Mouse (Mus musculus) small intestine, adult 2 months (tissue): ENCODE data around the gene Tuft1. TPM values are rescaled to one million over a fixed set of nuclear protein-coding genes. Genes with fewer than 3 reads are reported as not detected.

Experiments
- H3K27ac ChIP-seq: fragments of 200-500 bp; 2 replicates; pipeline ENCODE4 v1.5.1; 2012; ENCODE audit warnings: low read depth, low read length, control low read depth, inconsistent platforms; ENCODE audit not compliant: insufficient read depth
- H3K27me3 ChIP-seq: fragments of 200-500 bp; 2 replicates; pipeline ENCODE4 v1.6.1; 2012; ENCODE audit warnings: mild to moderate bottlenecking, moderate library complexity, low read length, inconsistent platforms; ENCODE audit not compliant: control insufficient read depth, insufficient read depth
- H3K36me3 ChIP-seq: fragments of 200-500 bp; 2 replicates; pipeline ENCODE4 v1.6.1; 2012; ENCODE audit warnings: mild to moderate bottlenecking, low read length, control low read depth, inconsistent platforms; ENCODE audit not compliant: control insufficient read depth, insufficient read depth
- H3K4me1 ChIP-seq: fragments of 200-500 bp; 2 replicates; pipeline ENCODE4 v1.6.1; 2012; ENCODE audit warnings: low read length, inconsistent platforms, mixed read lengths; ENCODE audit not compliant: control insufficient read depth, insufficient read depth, insufficient read length
- H3K4me3 ChIP-seq: fragments of 200-500 bp; 2 replicates; pipeline ENCODE4 v1.5.1; 2012; ENCODE audit warnings: low read depth, mild to moderate bottlenecking, control low read depth, inconsistent platforms, low read length, moderate library complexity
- CTCF ChIP-seq: fragments of 200-500 bp; IDR thresholded peaks from 2 replicates; pipeline ENCODE4 v1.5.1; 2012; ENCODE audit warnings: low read depth, mild to moderate bottlenecking, control low read depth, inconsistent platforms, low read length, moderate library complexity, mixed read lengths; ENCODE audit not compliant: insufficient replicate concordance, insufficient read length; ENCODE audit errors: extremely low read depth
- POLR2A ChIP-seq: fragments of 200-500 bp; IDR thresholded peaks from 2 replicates; pipeline ENCODE4 v1.6.1; 2012; ENCODE audit warnings: low read depth, mild to moderate bottlenecking, control low read depth, inconsistent platforms, low read length, moderate library complexity
- WGBS: fragments of 180-500 bp; shearing (Covaris S2); methylation state at CpG from one replicate; pipeline ENCODE4 v1.1.7; 2018; 5-methylcytosine and 5-hydroxymethylcytosine counted together
- polyA plus RNA-seq: library from polyadenylated mRNA; depleted of rRNA; stranded (reverse); fragments of >200 nt; gene quantifications from 2 replicates; pipeline ENCODE4 v1.2.3, GENCODE M21; 2012

The Tuft1 gene
- polyA plus RNA-seq, 1 experiment = 47.4 TPM

GRCm38 (mm10) chr3:94609621-94610020 is 49.1 kb downstream of the Tuft1 start:
- no peak overlapping the region for H3K4me3 ChIP-seq
- 79% methylated on average over 3 of the region's 3 CpGs for WGBS

DNA sequence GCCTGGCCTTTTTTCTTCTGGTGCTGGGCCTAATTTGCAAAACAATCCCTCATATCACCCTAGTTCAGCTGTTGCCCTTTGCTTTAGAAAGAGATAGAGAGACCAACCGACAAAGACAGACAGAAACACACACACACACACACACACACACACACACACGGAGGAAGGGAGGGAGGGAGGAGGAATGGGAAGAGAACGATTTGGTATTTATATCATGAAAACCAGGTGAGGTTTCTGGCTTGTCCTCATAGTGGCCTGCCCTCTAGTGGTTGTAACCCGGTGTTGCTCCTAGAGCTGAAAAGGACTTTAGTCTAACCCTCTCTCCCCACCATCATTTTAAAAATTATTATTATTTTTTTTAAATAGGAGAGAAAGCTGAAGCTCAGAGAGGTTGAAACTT is 56.7 kb downstream of the Tuft1 start:
- no peaks in the 10 kb centered on the region for H3K4me1 ChIP-seq

More at GRCm38 (mm10) chr3:94609621-94610020, 49.1 kb downstream of the Tuft1 start:
- Histone ChIP-seq H3K27me3 (no peaks in the 10 kb centered on the region), H3K4me1 (no peaks in the 10 kb centered on the region), H3K27ac (no peak overlapping the region), H3K36me3 (peaks cover 9% of the 10 kb centered on the region)
- TF ChIP-seq CTCF (no peak), POLR2A (no peak)

DNA sequence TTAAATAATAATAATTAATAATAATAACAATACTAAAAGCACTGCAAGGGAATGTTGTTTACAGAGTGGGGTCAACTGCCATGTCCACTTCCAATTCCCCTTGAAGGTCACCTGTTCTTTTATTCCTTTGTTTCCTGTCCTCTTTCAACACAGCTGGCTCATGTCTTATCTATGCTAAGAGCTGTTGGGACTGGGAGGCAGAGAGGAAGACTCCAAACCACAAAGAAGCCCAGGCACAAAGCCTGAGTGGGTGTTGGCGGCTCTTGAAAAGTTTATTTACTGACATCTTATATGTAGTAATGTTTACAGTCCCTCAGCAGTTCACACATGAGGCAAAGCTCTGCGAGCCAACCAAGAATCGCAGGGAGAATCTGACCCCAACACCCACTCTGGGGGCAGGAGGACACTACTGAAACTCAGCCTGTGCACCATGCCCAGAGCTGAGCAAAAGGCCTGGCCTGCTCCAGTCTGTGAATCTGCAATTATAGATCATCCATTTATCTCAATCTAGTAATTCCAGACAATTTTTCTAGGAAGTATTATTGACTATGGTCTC is 61.4 kb downstream of the Tuft1 start:
- TF ChIP-seq POLR2A = no peak
- no peak for TF ChIP-seq CTCF
- WGBS = 68% methylated on average over 3 of the region's 3 CpGs

More for the DNA sequence above, 56.7 kb downstream of the Tuft1 start:
- no peak for TF ChIP-seq POLR2A
- 0 out of 2 replicates have a peak, but pooled peaks have one; percentile 5 for TF ChIP-seq CTCF
- 1% methylated on average over 4 of the region's 4 CpGs for WGBS
- no peaks in the 10 kb centered on the region for H3K36me3 ChIP-seq
- no peak overlapping the region for H3K27ac ChIP-seq
- H3K27me3 ChIP-seq = no peaks in the 10 kb centered on the region
- H3K4me3 ChIP-seq = no peak overlapping the region

GRCm38 (mm10) chr3:94595871-94596287 is 62.8 kb downstream of the Tuft1 start:
- Histone ChIP-seq H3K27me3 (no peaks in the 10 kb centered on the region), H3K36me3 (no peaks in the 10 kb centered on the region), H3K4me3 (no peak overlapping the region), H3K27ac (no peak overlapping the region), H3K4me1 (no peaks in the 10 kb centered on the region)
- TF ChIP-seq POLR2A (no peak), CTCF (no peak)
- WGBS = 84% methylated on average over 6 of the region's 6 CpGs

More for the DNA sequence above, 61.4 kb downstream of the Tuft1 start:
- H3K36me3 ChIP-seq = no peaks in the 10 kb centered on the region
- no peaks in the 10 kb centered on the region for H3K4me1 ChIP-seq
- H3K27me3 ChIP-seq = no peaks in the 10 kb centered on the region
- H3K4me3 ChIP-seq = no peak overlapping the region
- no peak overlapping the region for H3K27ac ChIP-seq

DNA sequence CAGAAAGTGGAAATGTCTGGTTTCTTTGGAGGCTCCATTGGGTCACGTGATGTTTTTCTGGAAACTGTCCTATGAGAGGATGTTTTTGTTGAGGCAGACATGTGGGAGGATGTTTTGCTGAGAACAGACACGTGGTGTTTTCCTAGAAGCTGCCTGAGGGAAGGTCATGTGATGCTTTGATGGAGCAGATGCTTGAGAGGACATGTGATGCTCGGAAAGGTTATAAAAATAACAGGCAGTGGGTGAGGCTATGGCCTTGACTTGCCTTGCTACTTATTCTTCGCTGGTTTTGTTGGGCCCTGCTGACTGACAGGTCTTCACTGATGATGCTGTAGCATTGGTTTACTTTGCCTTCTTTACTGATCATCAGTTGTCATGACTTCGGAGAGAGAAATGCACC is 67.6 kb downstream of the Tuft1 start:
- TF ChIP-seq POLR2A (no peak), CTCF (no peak)
- peaks cover 4% of the 10 kb centered on the region; the same call in 1 of the 2 replicates for H3K4me1 ChIP-seq
- 74% methylated on average over 5 of the region's 5 CpGs for WGBS

DNA sequence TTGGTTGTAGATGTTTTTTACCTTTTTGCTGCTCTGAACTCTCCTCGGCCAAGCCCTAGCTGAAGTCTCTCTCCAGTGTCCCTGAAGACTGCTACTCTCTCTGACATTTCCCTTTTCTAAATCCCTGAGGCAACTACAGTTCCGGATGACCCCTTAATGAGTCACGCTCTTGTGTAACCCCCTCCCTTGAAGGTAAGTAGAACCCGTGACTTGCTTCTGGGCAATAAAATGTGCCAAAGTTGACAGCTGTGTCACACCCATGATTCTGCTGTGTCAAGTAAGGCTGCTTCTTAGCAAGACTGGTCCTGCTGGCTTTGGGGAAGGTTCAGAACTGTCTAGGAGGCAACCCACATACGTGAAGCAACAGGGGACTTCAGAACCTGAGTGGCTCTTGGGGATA is 70.7 kb downstream of the Tuft1 start:
- H3K36me3 ChIP-seq = no peaks in the 10 kb centered on the region
- no peak overlapping the region for H3K4me3 ChIP-seq
- 37% methylated on average over 5 of the region's 5 CpGs for WGBS
- H3K27ac ChIP-seq = no peak overlapping the region
- TF ChIP-seq CTCF = no peak
- TF ChIP-seq POLR2A = no peak
- no peaks in the 10 kb centered on the region for H3K27me3 ChIP-seq
- peaks cover 4% of the 10 kb centered on the region; the same call in 1 of the 2 replicates for H3K4me1 ChIP-seq

More for the DNA sequence above, 67.6 kb downstream of the Tuft1 start:
- Histone ChIP-seq H3K36me3 (no peaks in the 10 kb centered on the region), H3K27ac (no peak overlapping the region), H3K4me3 (no peak overlapping the region), H3K27me3 (no peaks in the 10 kb centered on the region)

GRCm38 (mm10) chr3:94582944-94583343 is 75.7 kb downstream of the Tuft1 start:
- peak overlapping the region; percentile 98; the same call in 1 of the 2 replicates for H3K4me3 ChIP-seq
- TF ChIP-seq POLR2A = no peak
- TF ChIP-seq CTCF = no peak
- H3K36me3 ChIP-seq = no peaks in the 10 kb centered on the region
- WGBS = 57% methylated on average over 7 of the region's 7 CpGs
- H3K27ac ChIP-seq = no peak overlapping the region
- no peaks in the 10 kb centered on the region for H3K27me3 ChIP-seq
- H3K4me1 ChIP-seq = peaks cover 10% of the 10 kb centered on the region; the same call in 1 of the 2 replicates

DNA sequence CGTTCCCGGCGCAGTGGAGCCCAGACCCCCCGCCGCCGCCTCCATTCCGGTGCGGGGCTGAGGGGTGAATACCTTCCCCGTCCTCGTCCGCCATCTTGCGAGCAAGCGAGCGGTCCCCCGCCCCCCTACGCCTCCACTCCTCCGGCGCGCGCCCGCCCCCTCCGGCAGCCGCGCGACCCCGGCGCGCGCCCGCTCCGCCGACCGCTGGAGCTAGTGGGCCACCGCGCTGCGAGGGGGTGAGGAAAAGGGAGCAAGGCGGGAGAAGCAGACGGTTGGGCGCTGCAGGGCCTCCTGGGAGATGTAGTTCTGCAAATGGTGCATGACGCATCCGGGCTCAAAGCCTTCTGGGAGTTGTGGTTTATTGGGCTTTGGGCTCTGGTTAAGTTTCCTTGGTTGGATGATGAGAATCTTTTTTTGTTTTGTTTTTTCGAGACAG is 76.2 kb downstream of the Tuft1 start, which contains the start of gene Snx27:
Gene Snx27 (minus strand): TSS at position 261 of the 436 bp plus-strand sequence.
- Histone ChIP-seq H3K4me3 (peak within 1 kb of the TSS; percentile 98), H3K27me3 (no peaks in the 10 kb centered on the region), H3K27ac (peak within 1 kb of the TSS; percentile 45; the same call in 1 of the 2 replicates), H3K4me1 (peaks cover 8% of the 10 kb centered on the region; the same call in 1 of the 2 replicates), H3K36me3 (no peaks in the 10 kb centered on the region)
- WGBS = under 1% methylated on average over 42 of the region's 42 CpGs
- TF ChIP-seq CTCF = no peak
- TF ChIP-seq POLR2A = no peak; the same call in 1 of the 2 replicates
